Mouse (Mus musculus) spleen, adult 2 months (tissue): Measurements from ENCODE around the gene Tspan11.

ENCODE experiments used
- CTCF ChIP-seq: fragments of 200-500 bp; IDR thresholded peaks from 2 replicates; pipeline ENCODE4 v1.5.1; 2011; ENCODE audit warnings: mild to moderate bottlenecking, inconsistent platforms; ENCODE audit not compliant: insufficient read depth, insufficient read length, insufficient replicate concordance; ENCODE audit errors: extremely low read depth
- POLR2A ChIP-seq: fragments of 200-500 bp; IDR thresholded peaks from 2 replicates; pipeline ENCODE4 v1.6.1; 2011; ENCODE audit warnings: low read depth, low read length, inconsistent platforms

GRCm38 (mm10) chr6:127870345-127871324 is 16.8 kb upstream of the Tspan11 start:
- TF ChIP-seq CTCF (no peak), POLR2A (no peak)
